Mouse (Mus musculus) CH12.LX (cell line): ENCODE measurements at regions not wholly inside any gene's neighbourhood (a gene's known extent, or its start where the extent isn't known, plus 50 kb on each side); places are given as distances from the start of the nearest gene placed in this dataset.

Experiments
- CHD1 ChIP-seq: IDR thresholded peaks from 2 replicates; pipeline ENCODE4 v1.6.1; 2012; ENCODE audit warnings: low read depth, low read length, improper control_type of control experiment, inconsistent platforms
- EP300 ChIP-seq: IDR thresholded peaks from 2 replicates; pipeline ENCODE4 v1.6.1; 2011; ENCODE audit warnings: low read length, improper control_type of control experiment
- POLR2A ChIP-seq: IDR thresholded peaks from 2 replicates; pipeline ENCODE4 v1.6.1; 2011; ENCODE audit warnings: low read depth, mild to moderate bottlenecking, improper control_type of control experiment, low read length

GRCm38 (mm10) chr9:85546226-85546625, 202.9 kb downstream of the Ibtk start:
- TF ChIP-seq EP300 (no peak), POLR2A (no peak), CHD1 (no peak)
